Mouse (Mus musculus) liver, adult 2 months (tissue): ENCODE data around the gene Fam227a. TPM values are rescaled to one million over a fixed set of nuclear protein-coding genes. Genes with fewer than 3 reads are reported as not detected.
A peak's percentile ranks its signal among the peaks of the same experiment; 100 is the strongest.

Source experiments
- DNase-seq: peaks from one replicate; pipeline ENCODE4 v3.0.0-alpha.2; 2011; ENCODE audit warnings: low read depth, low spot score; ENCODE audit errors: extremely low read depth
- H3K27ac ChIP-seq: fragments of 200-500 bp; replicated peaks from 2 replicates; pipeline ENCODE4 v1.5.1; 2012; ENCODE audit warnings: low read depth, mild to moderate bottlenecking, control low read depth, inconsistent platforms, low read length; ENCODE audit not compliant: insufficient read depth
- H3K27me3 ChIP-seq: fragments of 200-500 bp; 2 replicates; pipeline ENCODE4 v1.6.1; 2012; ENCODE audit warnings: mild to moderate bottlenecking, moderate library complexity, low read length, inconsistent platforms; ENCODE audit not compliant: control insufficient read depth, insufficient read depth
- H3K36me3 ChIP-seq: fragments of 200-500 bp; 2 replicates; pipeline ENCODE4 v1.6.1; 2012; ENCODE audit warnings: low read length, inconsistent platforms; ENCODE audit not compliant: control insufficient read depth, insufficient read depth
- H3K4me1 ChIP-seq: fragments of 200-500 bp; 2 replicates; pipeline ENCODE4 v1.6.1; 2011; ENCODE audit warnings: low read length; ENCODE audit not compliant: control insufficient read depth, insufficient read depth
- H3K4me3 ChIP-seq: fragments of 200-500 bp; 2 replicates; pipeline ENCODE4 v1.5.1; 2011; ENCODE audit warnings: low read depth, mild to moderate bottlenecking, control low read depth, low read length, moderate library complexity; ENCODE audit not compliant: insufficient read depth
- H3K79me2 ChIP-seq: fragments of 200-500 bp; 2 replicates; pipeline ENCODE4 v1.6.1; 2012; ENCODE audit warnings: inconsistent platforms, mild to moderate bottlenecking, low read length, moderate library complexity; ENCODE audit not compliant: control insufficient read depth, insufficient read depth
- H3K9ac ChIP-seq: fragments of 200-500 bp; 2 replicates; pipeline ENCODE4 v1.6.1; 2012; ENCODE audit warnings: low read depth, mild to moderate bottlenecking, control low read depth, inconsistent platforms, low read length
- CTCF ChIP-seq: fragments of 200-500 bp; IDR thresholded peaks from 2 replicates; pipeline ENCODE4 v1.5.1; 2011; ENCODE audit warnings: low read depth, low read length, control low read depth
- POLR2A ChIP-seq: fragments of 200-500 bp; IDR thresholded peaks from 2 replicates; pipeline ENCODE4 v1.6.1; 2011; ENCODE audit warnings: low read length, control low read depth; ENCODE audit not compliant: insufficient read depth; ENCODE audit errors: extremely low read depth
- WGBS: fragments of 180-500 bp; shearing (Covaris S2); methylation state at CpG from one replicate; pipeline ENCODE4 v1.1.7; 2018; 5-methylcytosine and 5-hydroxymethylcytosine counted together
- polyA plus RNA-seq: library from polyadenylated mRNA; depleted of rRNA; stranded (reverse); fragments of >200 nt; gene quantifications from 2 replicates; pipeline ENCODE4 v1.2.3, GENCODE M21; 2012
- total RNA-seq: library from RNA; depleted of rRNA; stranded (reverse); fragments of >200 nt; gene quantifications from 2 replicates; pipeline ENCODE4 v1.2.3, GENCODE M21; 2014

Fam227a gene
- total and polyA plus RNA-seq, 2 experiments, result 0.20 to 0.83 TPM

- TF ChIP-seq POLR2A, result no peak
- no peak for TF ChIP-seq CTCF
- no peak for DNase-seq
- H3K27me3 ChIP-seq, result no peaks in the 10 kb centered on the region
- no peak overlapping the region for H3K9ac ChIP-seq
- no peak overlapping the region for H3K27ac ChIP-seq
- H3K36me3 ChIP-seq, result no peaks in the 10 kb centered on the region
- H3K4me1 ChIP-seq, result peaks cover 2% of the 10 kb centered on the region
- H3K4me3 ChIP-seq, result no peak overlapping the region
- no peaks in the 10 kb centered on the region for H3K79me2 ChIP-seq
- 95% methylated on average over 8 of the region's 8 CpGs for WGBS
Observed at GRCm38 (mm10) chr15:79664666-79665065, 5.9 kb upstream of the Fam227a start.

GRCm38 (mm10) chr15:79661852-79662251, 3.1 kb upstream of the Fam227a start:
- H3K4me3 ChIP-seq, result no peak overlapping the region
- peaks cover 4% of the 10 kb centered on the region for H3K4me1 ChIP-seq
- no peak for DNase-seq
- H3K36me3 ChIP-seq, result no peaks in the 10 kb centered on the region
- WGBS, result 80% methylated on average over 4 of the region's 4 CpGs
- no peak for TF ChIP-seq POLR2A
- peak; percentile 74 for TF ChIP-seq CTCF
- H3K9ac ChIP-seq, result no peak overlapping the region
- H3K27me3 ChIP-seq, result no peaks in the 10 kb centered on the region
- H3K79me2 ChIP-seq, result no peaks in the 10 kb centered on the region
- H3K27ac ChIP-seq, result no peak overlapping the region

GRCm38 (mm10) chr15:79657837-79658530, 772 bp downstream of the Fam227a start:
- Histone ChIP-seq H3K36me3 (no peaks in the 10 kb centered on the region), H3K4me1 (peaks cover 4% of the 10 kb centered on the region), H3K27ac (peak overlapping the region; percentile 60), H3K27me3 (no peaks in the 10 kb centered on the region), H3K9ac (peak overlapping the region; percentile 87), H3K4me3 (peak overlapping the region; percentile 75), H3K79me2 (no peaks in the 10 kb centered on the region)
- no peak for TF ChIP-seq POLR2A
- TF ChIP-seq CTCF, result no peak; the same call in 1 of the 2 replicates
- DNase-seq, result peak; percentile 68
- 3% methylated on average over 16 of the region's 16 CpGs for WGBS

GRCm38 (mm10) chr15:79656451-79656850, 2.3 kb downstream of the Fam227a start:
- no peak for DNase-seq
- H3K9ac ChIP-seq, result no peak overlapping the region
- H3K27me3 ChIP-seq, result no peaks in the 10 kb centered on the region
- H3K79me2 ChIP-seq, result no peaks in the 10 kb centered on the region
- no peak overlapping the region for H3K4me3 ChIP-seq
- 92% methylated on average over 14 of the region's 14 CpGs for WGBS
- H3K4me1 ChIP-seq, result peaks cover 4% of the 10 kb centered on the region
- no peak overlapping the region for H3K27ac ChIP-seq
- no peaks in the 10 kb centered on the region for H3K36me3 ChIP-seq
- TF ChIP-seq POLR2A (no peak), CTCF (no peak)

- no peak overlapping the region for H3K27ac ChIP-seq
- no peak for DNase-seq
- no peaks in the 10 kb centered on the region for H3K4me1 ChIP-seq
- H3K9ac ChIP-seq, result no peak overlapping the region
- H3K27me3 ChIP-seq, result no peaks in the 10 kb centered on the region
- no peaks in the 10 kb centered on the region for H3K79me2 ChIP-seq
- H3K36me3 ChIP-seq, result no peaks in the 10 kb centered on the region
- peak; percentile 59 for TF ChIP-seq CTCF
- no peak for TF ChIP-seq POLR2A
- WGBS, result 76% methylated on average over 4 of the region's 4 CpGs
- H3K4me3 ChIP-seq, result no peak overlapping the region
Observed at GRCm38 (mm10) chr15:79651481-79651880, 7.3 kb downstream of the Fam227a start.

- no peak overlapping the region for H3K27ac ChIP-seq
- no peaks in the 10 kb centered on the region for H3K36me3 ChIP-seq
- TF ChIP-seq POLR2A, result no peak
- peak; percentile 62; the same call in 1 of the 2 replicates for TF ChIP-seq CTCF
- no peak overlapping the region for H3K4me3 ChIP-seq
- no peaks in the 10 kb centered on the region for H3K4me1 ChIP-seq
- H3K27me3 ChIP-seq, result no peaks in the 10 kb centered on the region
- no peak for DNase-seq
- H3K9ac ChIP-seq, result no peak overlapping the region
- H3K79me2 ChIP-seq, result no peaks in the 10 kb centered on the region
Observed at GRCm38 (mm10) chr15:79650569-79650968, 8.2 kb downstream of the Fam227a start.
